Mouse (Mus musculus) midbrain, embryonic 11.5 days (tissue): ENCODE measurements at regions not wholly inside any gene's neighbourhood (a gene's known extent, or its start where the extent isn't known, plus 50 kb on each side); places are given as distances from the start of the nearest gene placed in this dataset.

Experiments used
- ATAC-seq: fragments of 200-750 bp; cut with Nextera tagmentation; 2 replicates; pipeline ENCODE4 v1.8.0; 2017; ENCODE audit warnings: moderate TSS enrichment, moderate library complexity; ENCODE audit not compliant: low FRiP score
- DNase-seq: peaks from one replicate; pipeline ENCODE4 v3.0.0; 2015; ENCODE audit warnings: low spot score; ENCODE audit errors: missing footprints
- H3K27ac ChIP-seq: fragments of 300-500 bp; sonication (generic); 2 replicates; pipeline ENCODE4 v1.5.1; 2014; ENCODE audit warnings: low read depth, low read length
- H3K27me3 ChIP-seq: fragments of 300-500 bp; sonication (generic); 2 replicates; pipeline ENCODE4 v1.6.1; 2014; ENCODE audit warnings: mild to moderate bottlenecking, low read length, moderate library complexity, mixed read lengths; ENCODE audit not compliant: control insufficient read depth, insufficient read depth
- H3K36me3 ChIP-seq: fragments of 300-500 bp; sonication (generic); 2 replicates; pipeline ENCODE4 v1.6.1; 2014; ENCODE audit warnings: mild to moderate bottlenecking, low read length, moderate library complexity, mixed read lengths; ENCODE audit not compliant: control insufficient read depth, insufficient read depth
- H3K4me1 ChIP-seq: fragments of 300-500 bp; sonication (generic); 2 replicates; pipeline ENCODE4 v1.6.1; 2014; ENCODE audit warnings: low read length; ENCODE audit not compliant: control insufficient read depth, insufficient read depth
- H3K4me2 ChIP-seq: fragments of 300-500 bp; sonication (generic); 2 replicates; pipeline ENCODE4 v1.6.1; 2014; ENCODE audit warnings: mild to moderate bottlenecking, moderate library complexity
- H3K4me3 ChIP-seq: fragments of 300-500 bp; sonication (generic); 2 replicates; pipeline ENCODE4 v1.5.1; 2014; ENCODE audit warnings: low read depth, low read length
- H3K9ac ChIP-seq: fragments of 300-500 bp; sonication (generic); 2 replicates; pipeline ENCODE4 v1.6.1; 2014; ENCODE audit warnings: low read length
- H3K9me3 ChIP-seq: fragments of 300-500 bp; sonication (generic); 2 replicates; pipeline ENCODE4 v1.6.1; 2016; ENCODE audit warnings: low read length; ENCODE audit not compliant: control insufficient read depth
- WGBS: fragments of 180-500 bp; shearing (Covaris S2); extraction: QIAGEN DNeasy Blood & Tissue Kit; methylation state at CpG from one replicate; pipeline ENCODE4 v1.1.7; 2014; 5-methylcytosine and 5-hydroxymethylcytosine counted together

DNA sequence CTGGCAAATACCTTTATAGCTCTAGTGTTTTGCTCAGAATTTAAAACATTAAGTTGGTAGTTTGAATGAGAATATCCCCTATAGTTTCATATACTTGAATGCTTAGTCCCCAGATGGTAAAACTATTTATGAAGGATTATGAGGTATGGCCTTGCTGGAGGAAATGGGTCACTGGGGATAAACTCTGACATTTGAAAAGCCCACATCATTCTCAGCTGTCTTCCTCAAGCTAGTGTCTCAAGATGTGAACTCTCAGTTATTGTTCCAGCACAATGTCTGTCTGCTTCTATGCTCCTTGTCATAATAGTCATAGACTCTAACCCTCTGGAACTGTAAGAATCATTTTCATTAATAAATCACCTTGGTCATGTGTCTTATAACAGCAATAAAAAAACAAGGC lies 2004.1 kb upstream of the Gm8797 start:
- DNase-seq (no peak), ATAC-seq (no peak)
- no peaks in the 10 kb centered on the region for H3K4me1 ChIP-seq
- no peaks in the 10 kb centered on the region for H3K36me3 ChIP-seq
- H3K9me3 ChIP-seq: no peaks in the 10 kb centered on the region
- H3K4me3 ChIP-seq: no peak overlapping the region
- H3K4me2 ChIP-seq: no peak overlapping the region
- no peak overlapping the region for H3K27ac ChIP-seq
- no peaks in the 10 kb centered on the region for H3K27me3 ChIP-seq
- H3K9ac ChIP-seq: no peak overlapping the region

DNA sequence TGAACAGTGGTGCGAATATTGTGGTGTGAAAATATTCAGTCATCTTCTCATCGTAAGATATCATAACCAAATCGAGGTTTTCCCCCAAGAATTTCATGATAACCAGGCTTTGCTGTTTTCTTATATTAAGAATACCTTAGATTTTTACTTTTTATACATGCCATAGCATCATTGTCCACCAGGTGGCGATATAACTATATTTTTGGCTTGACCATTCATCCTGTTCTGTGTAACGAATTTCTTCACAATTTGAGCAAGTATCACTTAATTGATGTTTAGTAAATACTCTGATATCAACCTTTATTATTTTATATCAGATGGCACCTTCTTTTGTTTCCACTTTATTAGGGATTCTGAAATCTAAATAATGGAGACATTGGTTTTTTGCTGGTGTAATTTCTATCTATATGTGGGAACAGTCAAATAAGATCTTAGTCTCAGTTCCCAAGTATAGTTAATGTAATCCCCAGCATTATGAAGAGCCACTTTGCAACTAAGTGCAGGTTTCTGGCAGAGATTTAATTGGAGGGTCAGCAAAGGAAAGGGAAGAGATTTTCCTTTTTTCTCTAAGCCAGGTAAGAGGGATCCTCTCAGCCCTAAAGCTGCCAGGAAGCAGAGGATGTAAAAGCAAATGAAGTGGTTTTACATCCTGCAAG lies 1998.9 kb upstream of the Gm8797 start:
- ATAC-seq (peak; percentile 64; the same call in 1 of the 2 replicates), DNase-seq (peak; percentile 91)
- no peak overlapping the region for H3K4me2 ChIP-seq

GRCm38 (mm10) chr3:3761346-3761745 lies 1989.3 kb upstream of the Gm8797 start:
- DNase-seq (no peak), ATAC-seq (0 out of 2 replicates have a peak, but pooled peaks have one; percentile 22)
- Histone ChIP-seq H3K27ac (no peak overlapping the region), H3K36me3 (no peaks in the 10 kb centered on the region), H3K9me3 (no peaks in the 10 kb centered on the region), H3K9ac (no peak overlapping the region), H3K4me2 (no peak overlapping the region), H3K4me3 (no peak overlapping the region), H3K4me1 (no peaks in the 10 kb centered on the region), H3K27me3 (no peaks in the 10 kb centered on the region)
- 49% methylated on average over 1 of the region's 1 CpGs for WGBS

More for the DNA sequence above, 1998.9 kb upstream of the Gm8797 start:
- no peak overlapping the region for H3K27ac ChIP-seq
- no peaks in the 10 kb centered on the region for H3K27me3 ChIP-seq
- H3K36me3 ChIP-seq: no peaks in the 10 kb centered on the region
- no peak overlapping the region for H3K9ac ChIP-seq
- no peak overlapping the region for H3K4me3 ChIP-seq
- H3K4me1 ChIP-seq: no peaks in the 10 kb centered on the region
- 14% methylated on average over 5 of the region's 5 CpGs for WGBS
- no peaks in the 10 kb centered on the region for H3K9me3 ChIP-seq

DNA sequence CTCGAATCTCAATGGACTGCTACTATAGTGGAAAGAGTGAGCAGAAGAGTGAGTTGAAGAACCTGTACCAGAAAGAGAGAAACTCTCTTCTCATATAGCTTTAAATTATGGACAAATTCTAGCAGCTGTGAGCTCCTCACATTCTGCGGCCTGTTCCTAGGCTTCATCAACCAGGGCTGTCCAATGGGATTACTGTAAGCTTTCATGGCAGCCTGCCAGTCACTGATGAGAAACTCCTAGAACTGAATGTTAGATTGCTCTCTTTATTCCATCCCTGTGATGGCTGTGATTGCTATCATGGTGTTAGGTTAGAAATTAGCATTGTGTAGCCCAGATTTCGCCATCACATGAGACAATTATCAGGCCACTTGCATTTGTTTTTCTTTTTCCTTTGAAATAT lies 1966.4 kb upstream of the Gm8797 start:
- H3K4me1 ChIP-seq: no peaks in the 10 kb centered on the region
- no peak for ATAC-seq

DNA sequence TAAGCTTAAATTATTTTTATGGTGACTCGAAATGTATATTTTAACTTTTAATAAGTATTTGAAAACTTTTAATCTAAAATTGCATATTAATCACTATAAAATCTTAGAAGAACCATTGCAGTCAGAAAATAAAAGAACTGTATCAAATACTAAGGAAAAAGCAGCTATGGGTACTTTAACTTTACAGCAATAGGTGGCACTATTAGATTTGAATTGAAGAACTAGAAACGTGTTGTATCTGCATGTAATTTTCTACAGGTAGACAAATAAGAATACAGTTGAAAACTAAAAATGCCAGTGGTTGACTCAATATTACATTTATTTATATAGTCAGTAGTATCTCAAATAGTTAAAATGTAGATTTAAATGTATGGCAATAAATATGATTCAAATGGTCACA lies 1964.6 kb upstream of the Gm8797 start:
- Histone ChIP-seq H3K4me3 (no peak overlapping the region), H3K4me1 (no peaks in the 10 kb centered on the region), H3K9ac (no peak overlapping the region), H3K9me3 (no peaks in the 10 kb centered on the region), H3K27me3 (no peaks in the 10 kb centered on the region), H3K27ac (no peak overlapping the region), H3K4me2 (no peak overlapping the region), H3K36me3 (no peaks in the 10 kb centered on the region)
- WGBS: 69% methylated on average over 2 of the region's 2 CpGs
- no peak for DNase-seq
- ATAC-seq: no peak

More for the DNA sequence above, 1966.4 kb upstream of the Gm8797 start:
- no peak overlapping the region for H3K4me3 ChIP-seq
- DNase-seq: no peak
- no peak overlapping the region for H3K4me2 ChIP-seq
- H3K27me3 ChIP-seq: no peaks in the 10 kb centered on the region
- no peak overlapping the region for H3K27ac ChIP-seq
- no peaks in the 10 kb centered on the region for H3K9me3 ChIP-seq
- no peaks in the 10 kb centered on the region for H3K36me3 ChIP-seq
- no peak overlapping the region for H3K9ac ChIP-seq
- 77% methylated on average over 3 of the region's 3 CpGs for WGBS

- WGBS: 79% methylated on average over 1 of the region's 1 CpGs
- H3K27me3 ChIP-seq: no peaks in the 10 kb centered on the region
- H3K36me3 ChIP-seq: no peaks in the 10 kb centered on the region
- H3K4me1 ChIP-seq: no peaks in the 10 kb centered on the region
- DNase-seq (no peak), ATAC-seq (no peak)
- no peak overlapping the region for H3K4me3 ChIP-seq
- no peak overlapping the region for H3K27ac ChIP-seq
- no peak overlapping the region for H3K9ac ChIP-seq
- H3K9me3 ChIP-seq: no peaks in the 10 kb centered on the region
- H3K4me2 ChIP-seq: no peak overlapping the region
Observed at GRCm38 (mm10) chr3:3807821-3808220, 1942.8 kb upstream of the Gm8797 start.

DNA sequence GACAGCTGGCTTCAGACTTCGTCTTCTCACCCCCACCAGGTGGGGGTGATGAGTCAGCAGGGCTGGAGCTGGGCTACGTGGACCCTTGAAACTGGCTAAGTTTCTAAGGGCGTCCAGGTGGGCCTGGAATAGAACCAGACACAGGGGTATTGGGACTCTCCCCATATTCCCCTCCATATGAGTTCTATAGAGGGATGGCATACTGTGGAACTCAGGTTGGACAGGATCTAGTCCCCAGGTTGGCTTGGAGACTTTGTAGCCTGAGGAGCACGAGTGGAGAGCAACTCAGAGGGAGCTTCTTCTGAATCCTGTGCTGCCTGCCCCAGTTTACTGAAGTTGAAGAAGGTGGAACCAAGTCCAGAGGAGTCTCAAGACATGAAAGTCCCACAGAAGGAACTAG lies 1921.6 kb upstream of the Gm8797 start:
- Histone ChIP-seq H3K4me3 (no peak overlapping the region), H3K27me3 (no peaks in the 10 kb centered on the region), H3K4me2 (no peak overlapping the region), H3K27ac (no peak overlapping the region), H3K9ac (no peak overlapping the region), H3K9me3 (no peaks in the 10 kb centered on the region), H3K4me1 (no peaks in the 10 kb centered on the region), H3K36me3 (no peaks in the 10 kb centered on the region)
- 67% methylated on average over 4 of the region's 4 CpGs for WGBS
- ATAC-seq (no peak), DNase-seq (no peak)

DNA sequence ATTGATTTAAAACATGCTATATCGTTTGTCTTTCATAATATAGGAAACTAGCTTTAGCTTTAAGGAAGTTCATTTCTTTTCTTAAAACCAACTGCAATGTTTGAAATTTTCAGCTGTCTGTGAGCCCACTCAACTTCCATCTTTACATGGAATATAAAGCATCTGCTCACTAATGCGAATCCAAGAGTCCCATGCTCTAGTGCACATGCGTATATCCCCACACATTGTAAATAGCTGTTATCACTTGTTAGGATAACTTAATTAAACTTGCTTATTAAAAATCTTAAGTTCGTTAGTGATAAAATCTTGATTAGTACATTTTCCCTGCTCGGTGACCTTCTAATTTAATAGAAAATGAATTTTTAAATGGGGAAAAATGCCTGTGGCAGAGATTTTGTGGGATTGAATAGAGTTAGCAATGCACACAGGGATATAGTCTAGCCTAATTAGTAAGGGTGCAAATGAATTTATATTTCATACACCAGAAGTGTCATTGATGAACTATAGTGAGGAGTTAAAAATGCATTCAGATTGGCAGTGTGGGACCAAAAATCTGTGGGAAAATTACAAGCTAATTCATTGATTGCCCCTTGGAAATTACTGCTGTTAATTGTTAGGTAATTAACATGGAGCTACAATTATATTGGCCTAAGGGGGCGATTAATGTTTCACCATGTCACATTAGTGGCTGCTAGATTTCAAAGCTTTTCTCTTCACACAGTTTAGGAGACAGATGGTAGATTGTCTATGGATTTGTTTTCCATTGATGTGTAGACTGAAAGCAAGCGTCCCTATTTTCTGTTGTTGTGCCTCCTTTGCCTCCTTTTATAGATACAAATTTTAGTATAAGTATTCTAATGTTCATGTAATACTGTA lies 1919.0 kb upstream of the Gm8797 start:
- DNase-seq (no peak), ATAC-seq (no peak)
- Histone ChIP-seq H3K9me3 (no peaks in the 10 kb centered on the region), H3K4me1 (no peaks in the 10 kb centered on the region), H3K4me2 (no peak overlapping the region), H3K9ac (no peak overlapping the region), H3K27me3 (no peaks in the 10 kb centered on the region), H3K27ac (no peak overlapping the region), H3K36me3 (no peaks in the 10 kb centered on the region), H3K4me3 (no peak overlapping the region)
- WGBS: 84% methylated on average over 7 of the region's 7 CpGs
